Mouse (Mus musculus): ENCODE data around the gene Fahd1. TPM values are rescaled to one million over a fixed set of nuclear protein-coding genes. Genes with fewer than 3 reads are reported as not detected.

The Fahd1 gene
- total and polyA plus RNA-seq, 3 experiments: 5.2 to 8.0 (median 6.3) TPM

GRCm38 (mm10) chr17:24847386-24847785, 2.8 kb downstream of the Fahd1 start:
- no peak overlapping the region for H3K9ac ChIP-seq (ENCODE audit: insufficient read depth, low read depth)
- dilution Hi-C loops (cut with MboI; ENCODE audit: extremely low pct_ligation_motif_present, extremely low pct_unique_long_range_greater_than_20kb, low sequenced_read_pairs): no loop called here
- no peak overlapping the region for H3K4me2 ChIP-seq (ENCODE audit: insufficient read depth, low read depth, poor library complexity, severe bottlenecking)
- no peaks in the 10 kb centered on the region for H3K79me2 ChIP-seq (replicated peaks; ENCODE audit: control insufficient read depth, extremely low read depth, insufficient read depth, poor library complexity, severe bottlenecking)
- H3K36me3 ChIP-seq (replicated peaks in 1 of 2; ENCODE audit: control insufficient read depth in 1 of 2, insufficient read depth in 1 of 2, low read length in 1 of 2): peaks cover 0 to 5% of the 10 kb centered on the region in 2 experiments
- H3K27me3 ChIP-seq (replicated peaks): peaks cover 10% of the 10 kb centered on the region
- peaks cover 0 to 25% of the 10 kb centered on the region in 2 experiments; a peak in 2 of 4 replicates for H3K4me1 ChIP-seq (ENCODE audit: control insufficient read depth in 1 of 2, insufficient read depth in 2 of 2)
- H3K4me3 ChIP-seq (replicated peaks in 1 of 3; ENCODE audit: low read depth in 2 of 3, low read length in 2 of 3, poor library complexity in 1 of 3): no peak overlapping the region
- DNase-seq (ENCODE audit: extremely low read depth): no peak
- H3K9me3 ChIP-seq (replicated peaks; ENCODE audit: low read length): no peaks in the 10 kb centered on the region
- no peak for TF ChIP-seq JUN (IDR thresholded peaks at IDR 0.05; ENCODE audit: insufficient read depth, low read depth, low read length)
- no peak for TF ChIP-seq KAT2A (IDR thresholded peaks at IDR 0.05; ENCODE audit: insufficient replicate concordance, low read length)
- TF ChIP-seq MAX (IDR thresholded peaks at IDR 0.05; ENCODE audit: low read length): no peak
- no peak for TF ChIP-seq ZMIZ1 (IDR thresholded peaks at IDR 0.05; ENCODE audit: low read depth, low read length)
- in situ Hi-C loops (cut with MboI; ENCODE audit: low pct_ligation_motif_present, low pct_unique_long_range_greater_than_20kb, low sequenced_read_pairs): no loop called here
- H3K27ac ChIP-seq (ENCODE audit: insufficient read depth, low read depth): no peak overlapping the region

DNA sequence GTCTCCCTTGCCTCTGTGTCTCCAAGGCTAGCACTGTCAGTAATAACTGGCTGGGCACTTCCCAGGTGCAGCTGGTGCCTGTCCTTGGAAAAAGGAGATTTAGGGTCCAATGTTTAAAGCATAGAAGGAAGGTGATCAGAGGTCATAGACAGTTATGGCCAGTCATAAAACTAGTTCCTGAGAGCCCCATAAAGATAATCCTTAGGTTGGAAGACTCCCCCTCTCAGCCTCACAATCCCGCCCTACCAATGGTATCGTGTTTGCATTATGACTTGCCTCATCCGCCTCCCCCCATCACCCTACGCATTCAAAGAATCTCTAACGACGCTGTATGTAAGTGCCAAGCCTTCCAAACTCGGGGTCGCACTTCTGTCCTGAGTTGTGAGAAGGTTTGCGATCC, 5.6 kb downstream of the Fahd1 start:
- Histone ChIP-seq H3K4me3 (replicated peaks in 1 of 3; ENCODE audit: low read depth in 2 of 3, low read length in 2 of 3, poor library complexity in 1 of 3) (no peak overlapping the region), H3K9ac (ENCODE audit: insufficient read depth, low read depth) (no peak overlapping the region), H3K9me3 (replicated peaks; ENCODE audit: low read length) (no peaks in the 10 kb centered on the region), H3K4me1 (ENCODE audit: control insufficient read depth in 1 of 2, insufficient read depth in 2 of 2) (peaks cover 0 to 15% of the 10 kb centered on the region in 2 experiments; a peak in 2 of 4 replicates), H3K36me3 (replicated peaks in 1 of 2; ENCODE audit: control insufficient read depth in 1 of 2, insufficient read depth in 1 of 2, low read length in 1 of 2) (peaks cover 0 to 5% of the 10 kb centered on the region in 2 experiments), H3K27ac (ENCODE audit: insufficient read depth, low read depth) (no peak overlapping the region), H3K27me3 (replicated peaks) (peaks cover 8% of the 10 kb centered on the region), H3K79me2 (replicated peaks; ENCODE audit: control insufficient read depth, extremely low read depth, insufficient read depth, poor library complexity, severe bottlenecking) (no peaks in the 10 kb centered on the region), H3K4me2 (ENCODE audit: insufficient read depth, low read depth, poor library complexity, severe bottlenecking) (no peak overlapping the region)
- dilution Hi-C loops (cut with MboI; ENCODE audit: extremely low pct_ligation_motif_present, extremely low pct_unique_long_range_greater_than_20kb, low sequenced_read_pairs) (no loop called here), in situ Hi-C loops (cut with MboI; ENCODE audit: low pct_ligation_motif_present, low pct_unique_long_range_greater_than_20kb, low sequenced_read_pairs) (no loop called here)
- no peak for DNase-seq (ENCODE audit: extremely low read depth)
- TF ChIP-seq EP300 (IDR thresholded peaks at IDR 0.05; ENCODE audit: low read length): no peak
- no peak for TF ChIP-seq ZNF384 (IDR thresholded peaks at IDR 0.05; ENCODE audit: low read depth, low read length)
- no peak for TF ChIP-seq ZMIZ1 (IDR thresholded peaks at IDR 0.05; ENCODE audit: low read depth, low read length)
- TF ChIP-seq PAX5 (IDR thresholded peaks at IDR 0.05; ENCODE audit: low read length): no peak
- no peak for TF ChIP-seq UBTF (IDR thresholded peaks at IDR 0.05; ENCODE audit: low read depth, low read length)
- no peak for TF ChIP-seq GABPA (IDR thresholded peaks at IDR 0.05; ENCODE audit: insufficient replicate concordance, low read depth, low read length)
- no peak for TF ChIP-seq CTCF (conservative IDR thresholded peaks at IDR 0.05 in 1 of 2, IDR thresholded peaks at IDR 0.05 in 1 of 2; ENCODE audit: low read depth in 2 of 2, low read length in 2 of 2)
- TF ChIP-seq CHD2 (IDR thresholded peaks at IDR 0.05; ENCODE audit: low read length): no peak
- no peak for TF ChIP-seq IRF4 (IDR thresholded peaks at IDR 0.05; ENCODE audit: low read depth, low read length)

DNA sequence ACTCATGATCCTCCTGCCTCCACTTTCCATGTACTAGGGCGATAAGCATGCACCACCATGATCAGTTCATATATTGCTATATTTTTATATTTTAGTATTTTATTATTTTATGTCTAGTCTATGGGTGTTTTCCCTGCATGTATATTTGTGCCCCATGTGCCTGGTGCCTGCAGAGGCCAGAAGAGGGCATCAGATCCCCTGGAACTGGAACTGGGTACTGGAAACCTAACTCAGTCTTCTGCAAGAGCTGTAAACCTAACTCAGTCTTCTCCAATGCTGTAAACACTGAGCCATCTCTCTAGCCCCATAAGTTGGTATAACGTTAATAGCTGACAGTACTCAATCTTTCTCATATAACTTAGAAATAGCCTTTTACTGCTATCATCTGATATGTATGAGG, 7.5 kb downstream of the Fahd1 start:
- H3K9me3 ChIP-seq (replicated peaks; ENCODE audit: low read length): no peaks in the 10 kb centered on the region
- in situ Hi-C loops (cut with MboI; ENCODE audit: low pct_ligation_motif_present, low pct_unique_long_range_greater_than_20kb, low sequenced_read_pairs): no loop called here
- peak; percentile 68 for TF ChIP-seq RAD21 (IDR thresholded peaks at IDR 0.05; ENCODE audit: low read depth, low read length)
- peak in 1 of 2 experiments; percentile 71; a peak in 2 of 4 replicates for TF ChIP-seq CTCF (conservative IDR thresholded peaks at IDR 0.05 in 1 of 2, IDR thresholded peaks at IDR 0.05 in 1 of 2; ENCODE audit: low read depth in 2 of 2, low read length in 2 of 2)
- peak; percentile 71; the same call in 1 of the 2 replicates for TF ChIP-seq MYC (IDR thresholded peaks at IDR 0.05; ENCODE audit: low read depth, low read length)
- TF ChIP-seq SMC3 (IDR thresholded peaks at IDR 0.05; ENCODE audit: low read depth, low read length): peak; percentile 38
- TF ChIP-seq MXI1 (IDR thresholded peaks at IDR 0.05; ENCODE audit: low read depth, low read length): no peak
- DNase-seq (ENCODE audit: extremely low read depth): no peak
- H3K27ac ChIP-seq (ENCODE audit: insufficient read depth, low read depth): no peak overlapping the region
- dilution Hi-C loops (cut with MboI; ENCODE audit: extremely low pct_ligation_motif_present, extremely low pct_unique_long_range_greater_than_20kb, low sequenced_read_pairs): no loop called here
- H3K4me1 ChIP-seq (ENCODE audit: control insufficient read depth in 1 of 2, insufficient read depth in 2 of 2): peaks cover 0 to 6% of the 10 kb centered on the region in 2 experiments; a peak in 1 of 4 replicates
- H3K27me3 ChIP-seq (replicated peaks): peaks cover 13% of the 10 kb centered on the region
- H3K79me2 ChIP-seq (replicated peaks; ENCODE audit: control insufficient read depth, extremely low read depth, insufficient read depth, poor library complexity, severe bottlenecking): no peaks in the 10 kb centered on the region
- H3K4me2 ChIP-seq (ENCODE audit: insufficient read depth, low read depth, poor library complexity, severe bottlenecking): no peak overlapping the region
- no peak overlapping the region for H3K9ac ChIP-seq (ENCODE audit: insufficient read depth, low read depth)
- H3K36me3 ChIP-seq (replicated peaks in 1 of 2; ENCODE audit: control insufficient read depth in 1 of 2, insufficient read depth in 1 of 2, low read length in 1 of 2): peaks cover 0 to 4% of the 10 kb centered on the region in 2 experiments
- H3K4me3 ChIP-seq (replicated peaks in 1 of 3; ENCODE audit: low read depth in 2 of 3, low read length in 2 of 3, poor library complexity in 1 of 3): no peak overlapping the region

Measured in CH12.LX (cell line).